Mouse (Mus musculus): ENCODE measurements around the gene Smpd3. TPM values are rescaled to one million over a fixed set of nuclear protein-coding genes. Genes with fewer than 3 reads are reported as not detected.

Gene Smpd3
- polyA plus RNA-seq, 2 experiments from 2014 or later = not detected

DNA sequence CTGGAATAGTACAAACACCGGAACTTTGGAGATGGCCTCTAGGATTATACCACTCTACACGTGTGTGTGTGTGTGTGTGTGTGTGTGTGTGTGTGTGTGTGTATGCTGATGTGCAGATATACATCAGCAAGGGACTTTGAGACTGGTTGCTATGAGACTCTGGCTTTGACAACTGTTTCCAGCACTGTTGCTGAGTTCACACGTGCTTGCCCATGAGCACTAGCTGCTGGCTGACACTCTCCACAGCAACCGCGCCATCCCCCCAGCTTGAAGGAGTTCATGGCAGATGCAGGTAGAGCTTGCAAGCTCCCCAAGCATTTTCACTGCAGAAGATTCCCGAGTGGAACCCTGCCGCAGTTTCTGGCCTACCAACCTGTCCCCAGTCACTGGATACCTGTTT lies 48.3 kb downstream of the Smpd3 start:
- no peak for ATAC-seq

DNA sequence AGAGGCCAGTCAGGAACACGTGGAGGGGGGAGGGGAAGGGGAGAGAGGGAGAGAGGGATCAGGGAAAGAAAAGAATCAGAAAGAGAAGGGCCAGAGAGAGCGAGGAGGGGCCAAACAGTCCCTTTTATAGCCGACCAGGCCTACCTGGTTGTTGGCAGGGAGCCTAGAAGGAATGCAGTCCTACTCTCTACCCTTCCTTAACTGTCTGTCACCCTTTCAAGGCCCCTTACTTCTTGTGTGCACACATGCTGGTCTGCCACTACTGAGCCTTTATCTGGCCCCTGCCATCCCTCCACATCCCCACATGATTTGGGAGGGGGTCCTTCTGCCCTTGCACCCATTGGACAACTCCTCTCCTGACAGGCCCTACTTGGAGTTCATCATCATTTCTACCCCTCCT lies 49.1 kb downstream of the Smpd3 start:
- no peak for ATAC-seq

DNA sequence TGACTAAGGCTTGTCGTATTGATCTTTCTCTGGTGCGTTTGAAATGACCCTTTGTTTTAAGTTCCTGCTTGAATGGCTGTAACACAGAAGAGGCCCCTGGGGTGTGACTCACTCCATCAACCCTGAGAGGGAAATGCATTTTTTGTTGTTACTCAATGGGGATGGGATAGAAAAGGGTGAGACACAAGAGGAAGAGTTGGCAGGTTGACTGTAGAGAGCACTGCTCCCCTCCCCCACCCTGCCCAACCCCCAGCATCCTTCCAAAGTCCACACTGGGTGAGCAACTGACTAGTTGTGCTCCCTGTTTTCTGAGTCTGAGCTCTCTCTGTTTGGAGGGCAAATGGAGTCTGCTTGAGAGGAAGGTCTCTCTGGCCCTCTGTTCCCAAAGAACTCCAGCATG lies 50.3 kb downstream of the Smpd3 start:
- ATAC-seq = no peak

DNA sequence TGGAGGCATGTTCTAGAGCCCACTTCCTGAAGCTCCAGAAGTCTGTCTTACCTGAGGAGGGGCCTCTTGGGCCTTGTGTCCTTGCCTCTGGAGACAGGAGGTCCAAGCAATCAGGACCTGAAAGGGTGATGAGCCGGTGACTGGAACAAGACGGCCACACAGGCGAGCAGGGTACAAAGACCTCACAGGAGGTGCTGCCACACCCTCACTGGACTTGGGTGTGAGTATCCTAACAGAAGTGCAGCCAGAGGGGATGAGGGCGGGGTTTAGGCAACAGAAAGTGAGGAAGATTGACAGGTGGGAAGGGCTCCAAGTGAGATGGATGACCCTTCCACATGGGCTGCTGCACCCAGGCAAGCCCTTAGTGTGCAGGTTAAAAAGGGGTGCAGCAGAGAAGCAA lies 56.9 kb downstream of the Smpd3 start:
- ATAC-seq = no peak

- no peak for ATAC-seq
These were observed 57.6 kb downstream of the Smpd3 start for GRCm38 (mm10) chr8:106280154-106280553.

GRCm38 (mm10) chr8:106278367-106279042 lies 59.3 kb downstream of the Smpd3 start:
- no peak for ATAC-seq

DNA sequence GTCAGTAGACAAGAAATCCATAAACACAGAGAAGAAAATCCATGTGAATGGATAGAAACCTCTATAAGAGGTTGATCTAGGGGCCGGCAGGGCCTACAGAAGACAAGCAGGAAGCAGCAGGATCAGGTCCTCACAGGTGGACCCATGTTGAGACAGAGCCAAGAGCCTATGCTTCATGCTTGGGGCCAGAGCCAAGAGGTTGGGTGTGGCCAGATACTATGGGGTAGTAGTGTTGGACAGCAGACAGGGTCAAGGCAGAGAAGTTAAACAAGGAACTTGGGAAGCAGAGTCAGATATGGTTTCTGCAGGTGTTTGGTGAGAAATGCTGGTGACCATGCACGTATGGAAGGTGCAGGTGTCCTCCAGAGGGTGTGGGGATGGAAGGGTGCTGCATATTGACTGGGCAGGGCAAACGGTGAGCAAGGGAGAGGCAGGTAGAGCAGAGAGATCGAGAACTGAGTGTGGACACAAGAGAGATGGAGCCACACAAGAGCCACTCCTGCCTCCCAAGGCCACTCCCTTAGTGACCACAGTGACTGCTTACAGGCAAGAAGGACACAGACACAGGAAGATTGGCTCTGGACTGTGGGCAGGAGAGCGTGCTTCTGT lies 61.0 kb downstream of the Smpd3 start:
- ATAC-seq = no peak

- ATAC-seq = no peak
These were observed 64.3 kb downstream of the Smpd3 start for GRCm38 (mm10) chr8:106273468-106273867.

- ATAC-seq = no peak
These were observed 66.4 kb downstream of the Smpd3 start for GRCm38 (mm10) chr8:106271378-106271777.

DNA sequence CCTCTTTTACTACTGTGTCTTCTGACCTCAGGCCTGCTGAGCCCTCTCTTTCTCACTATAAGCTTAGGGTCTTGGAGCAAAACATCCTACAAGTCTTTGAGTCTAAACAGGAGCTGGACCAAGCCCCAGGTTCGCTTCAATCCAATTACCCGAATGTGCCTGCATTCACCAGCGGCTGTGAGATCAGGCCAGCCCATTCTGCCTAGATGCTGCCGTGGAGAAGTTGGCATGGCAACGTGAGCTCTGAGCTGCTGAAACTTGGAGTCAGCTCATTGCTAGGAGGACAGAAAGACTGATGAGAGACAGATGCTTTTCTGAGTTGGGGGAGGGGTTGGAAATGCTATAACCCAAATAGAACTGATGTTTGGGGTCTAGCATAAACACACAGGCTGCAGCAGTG lies 67.0 kb downstream of the Smpd3 start:
- ATAC-seq = no peak

DNA sequence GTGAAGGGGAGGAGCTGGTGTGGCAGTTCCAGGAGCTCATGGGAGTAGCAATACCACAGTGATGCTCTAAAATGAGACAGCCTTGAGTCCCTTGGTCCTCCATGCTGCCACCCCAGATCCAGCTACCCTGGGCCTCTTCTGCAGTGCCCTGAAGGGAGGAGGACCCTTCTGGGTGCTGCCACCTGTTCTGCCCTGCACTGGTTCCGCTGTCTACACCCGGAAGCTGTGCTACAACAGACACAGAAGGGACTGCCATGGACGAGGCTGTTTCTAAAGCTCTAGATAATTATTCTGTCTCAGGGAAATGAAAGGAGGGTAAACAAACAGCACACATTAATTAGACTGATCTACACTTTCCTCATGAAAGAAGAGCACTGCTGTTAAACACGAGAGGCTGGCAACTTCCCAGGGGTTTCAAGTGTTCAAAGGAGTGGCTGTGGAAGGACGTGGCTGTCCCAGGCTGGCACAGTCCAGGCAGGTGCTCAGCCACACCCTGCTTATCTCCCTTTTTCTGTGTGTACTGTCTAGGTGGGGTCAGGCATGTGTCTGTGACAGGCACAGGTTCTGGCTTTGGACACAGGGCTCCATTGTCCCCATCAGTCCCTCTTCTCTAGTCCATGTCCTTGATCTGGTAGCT lies 69.0 kb downstream of the Smpd3 start:
- no peak for ATAC-seq

DNA sequence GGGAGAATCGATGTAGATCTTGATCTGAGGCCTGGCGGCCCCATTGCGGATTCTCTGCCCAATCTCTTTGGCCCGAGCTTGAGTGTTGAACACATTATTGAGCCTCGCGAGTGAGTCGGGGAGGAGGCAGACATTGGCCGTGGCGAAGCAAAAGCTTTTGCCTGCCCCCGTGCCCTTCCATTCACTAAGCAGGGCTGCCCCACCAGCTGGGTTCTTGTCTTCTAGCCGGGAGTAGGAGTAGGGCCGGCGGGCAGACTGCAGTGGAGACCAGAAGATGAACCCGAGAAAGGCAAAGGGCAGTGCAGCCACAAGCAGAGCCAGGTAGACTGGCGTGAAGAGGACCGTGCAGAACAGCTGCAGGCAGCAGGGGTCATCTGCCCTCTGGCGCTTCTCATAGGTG lies 72.4 kb downstream of the Smpd3 start:
- no peak for ATAC-seq

DNA sequence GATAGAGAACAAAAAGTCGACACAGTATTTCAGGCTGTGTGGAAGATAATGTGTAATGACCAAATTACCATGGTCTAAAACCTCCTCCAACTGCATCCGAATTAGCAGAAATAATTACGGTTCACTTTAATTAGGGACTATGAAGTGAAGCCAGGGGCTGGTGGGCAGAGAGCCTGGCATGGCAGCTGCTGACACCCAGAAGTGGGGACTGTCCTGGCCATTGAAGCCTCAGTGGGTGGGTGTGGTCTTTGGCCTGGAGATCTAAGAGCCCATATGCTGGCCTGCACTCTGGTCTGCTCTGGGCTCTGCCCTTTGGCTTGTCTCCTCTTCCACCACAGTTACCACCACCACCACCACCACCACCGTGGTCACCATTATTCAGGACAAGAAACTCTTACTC lies 73.9 kb downstream of the Smpd3 start:
- ATAC-seq = no peak

GRCm38 (mm10) chr8:106262343-106262742 lies 75.4 kb downstream of the Smpd3 start:
- ATAC-seq = no peak

GRCm38 (mm10) chr8:106260894-106261293 lies 76.9 kb downstream of the Smpd3 start:
- ATAC-seq = no peak

DNA sequence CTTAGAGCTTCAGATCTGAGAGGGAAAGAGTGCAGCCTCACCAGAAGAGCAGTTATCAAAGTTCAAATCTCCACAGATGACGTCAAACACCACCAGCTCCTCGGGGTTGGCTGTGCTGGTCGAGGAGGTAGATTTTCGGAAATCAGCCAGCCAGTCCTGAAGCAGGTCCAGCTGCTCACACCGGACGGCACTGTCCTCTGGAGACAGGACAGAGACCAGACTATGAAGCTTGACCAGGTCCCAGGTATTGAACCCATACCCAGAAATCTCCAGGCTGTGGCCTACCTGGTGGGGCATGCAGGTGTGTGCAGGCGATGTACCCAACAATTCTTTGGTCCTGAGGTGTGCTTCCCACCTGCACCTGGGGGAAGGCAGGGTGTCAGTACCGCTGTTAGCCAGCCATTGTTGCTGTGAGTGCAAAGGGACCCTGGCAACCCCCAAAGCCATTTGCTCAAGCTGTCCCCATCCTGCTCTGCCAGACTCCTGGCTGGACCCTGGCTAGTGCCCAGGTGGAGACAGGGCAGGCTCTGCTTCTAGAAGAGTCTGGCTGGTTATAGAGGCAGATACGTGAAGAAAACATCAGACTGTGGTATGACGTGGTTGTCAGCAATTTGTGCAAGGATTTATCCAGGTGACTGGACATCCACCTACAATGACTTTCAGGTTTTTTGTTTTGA lies 78.1 kb downstream of the Smpd3 start:
- no peak for ATAC-seq

GRCm38 (mm10) chr8:106258169-106258568 lies 79.6 kb downstream of the Smpd3 start:
- no peak for ATAC-seq

DNA sequence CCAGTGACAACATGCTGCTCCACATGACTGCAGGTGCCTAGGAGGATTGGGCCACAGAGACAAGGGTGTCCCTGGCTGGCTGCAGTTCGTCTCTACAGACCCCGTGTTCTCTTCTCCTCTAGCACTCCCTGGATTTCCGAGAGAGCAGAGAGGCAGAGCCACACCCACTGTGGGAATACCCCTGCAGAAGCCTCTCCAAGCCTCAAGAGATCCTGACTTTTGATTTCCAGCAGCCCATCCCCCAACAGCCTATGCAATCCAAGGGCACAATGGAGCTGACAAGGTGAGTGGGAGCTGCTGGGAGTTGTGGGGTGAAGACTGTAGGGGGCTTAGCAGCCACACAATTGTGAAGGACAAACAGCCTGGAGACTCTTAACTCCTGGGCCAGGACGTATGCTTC lies 87.6 kb downstream of the Smpd3 start:
- no peak for ATAC-seq

DNA sequence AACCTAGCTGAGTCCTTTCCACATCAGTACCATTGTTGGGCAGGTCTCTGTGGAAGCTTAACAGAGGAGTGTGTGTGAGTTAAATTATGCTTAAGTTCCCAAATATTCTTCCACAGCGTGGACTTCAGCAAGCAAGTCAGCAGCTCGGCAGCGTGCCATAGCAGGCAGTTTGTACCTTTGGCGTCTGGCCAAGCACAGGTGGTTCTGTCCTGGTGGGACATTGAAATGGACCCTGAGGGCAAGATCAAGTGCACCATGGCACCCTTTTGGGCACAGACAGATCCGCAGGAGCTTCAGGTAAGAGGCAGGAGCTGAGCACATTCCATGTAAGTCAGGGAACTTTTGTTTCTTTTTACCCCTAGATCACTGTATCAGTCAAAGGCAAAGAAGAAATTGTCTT lies 100.7 kb downstream of the Smpd3 start:
- no peak for ATAC-seq

DNA sequence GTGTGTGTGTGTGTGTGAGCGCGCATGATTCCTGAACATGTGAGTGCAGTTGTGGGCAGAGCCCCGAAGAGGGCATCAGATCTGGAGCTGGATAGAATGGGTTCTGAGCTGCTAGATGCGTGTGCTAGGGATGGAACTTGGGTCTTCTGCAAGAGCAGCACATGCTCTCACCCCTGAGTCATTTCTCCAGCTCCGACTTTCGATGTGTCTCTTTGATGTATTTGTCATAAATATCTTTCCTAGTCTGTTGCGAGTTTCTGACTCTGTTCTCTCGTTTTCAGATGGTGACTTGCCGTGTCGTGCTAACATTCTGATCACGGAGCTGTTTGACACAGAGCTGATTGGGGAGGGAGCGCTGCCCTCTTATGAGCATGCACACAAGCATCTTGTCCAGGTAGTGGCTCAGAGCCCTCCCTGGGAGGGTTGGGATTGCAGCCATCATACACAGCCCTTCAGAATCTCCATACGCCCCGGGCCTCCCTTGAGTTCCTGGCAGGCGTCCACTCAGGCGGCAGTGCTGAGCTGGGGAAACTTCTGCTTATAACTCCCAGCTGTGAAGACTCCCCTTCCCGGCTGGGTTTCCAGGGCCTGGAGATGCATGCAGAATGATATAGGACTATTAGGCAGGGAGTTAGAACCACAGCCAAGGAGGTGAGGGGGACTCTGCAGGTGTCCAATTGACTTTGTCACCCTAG lies 103.1 kb downstream of the Smpd3 start:
- ATAC-seq = no peak

GRCm38 (mm10) chr8:106232751-106233150 lies 105.0 kb downstream of the Smpd3 start:
- no peak for ATAC-seq

DNA sequence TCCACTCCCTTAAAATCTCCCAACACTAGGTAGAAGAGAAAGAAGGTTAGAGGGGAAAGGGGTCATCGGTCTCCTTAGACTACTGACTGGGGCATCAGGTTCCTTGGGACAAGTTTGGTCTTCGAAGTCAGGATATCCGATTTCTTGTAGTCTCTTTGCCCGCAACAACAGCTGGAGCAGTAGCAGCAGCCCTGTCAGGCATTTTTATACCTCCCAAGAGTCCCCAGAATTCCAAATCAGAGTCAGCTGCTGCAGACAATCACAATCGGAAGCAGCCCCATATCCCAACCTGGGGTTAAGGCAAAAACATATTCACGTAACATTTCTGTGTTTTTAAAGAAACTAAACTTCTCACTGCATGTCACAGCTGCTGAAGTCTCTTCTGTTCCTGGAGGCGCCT lies 106.3 kb downstream of the Smpd3 start:
- no peak for ATAC-seq

GRCm38 (mm10) chr8:106226589-106226988 lies 111.2 kb downstream of the Smpd3 start:
- no peak for ATAC-seq

Measured in activated CD4-positive, CD25-positive, alpha-beta regulatory T cell, adult 4 months (primary cell).